Mouse (Mus musculus) spleen, adult 12 weeks (tissue): ENCODE results near the gene Hecw1.
"Not testable (repeated sequence)": the region's sequence is repeated elsewhere in the genome, so short reads cannot be mapped to it uniquely, and the experiment has no call there.

Experiments
- DNase-seq: peaks from one replicate; pipeline ENCODE4 v3.0.0; 2022; ENCODE audit warnings: low spot score

Gene Hecw1

DNA sequence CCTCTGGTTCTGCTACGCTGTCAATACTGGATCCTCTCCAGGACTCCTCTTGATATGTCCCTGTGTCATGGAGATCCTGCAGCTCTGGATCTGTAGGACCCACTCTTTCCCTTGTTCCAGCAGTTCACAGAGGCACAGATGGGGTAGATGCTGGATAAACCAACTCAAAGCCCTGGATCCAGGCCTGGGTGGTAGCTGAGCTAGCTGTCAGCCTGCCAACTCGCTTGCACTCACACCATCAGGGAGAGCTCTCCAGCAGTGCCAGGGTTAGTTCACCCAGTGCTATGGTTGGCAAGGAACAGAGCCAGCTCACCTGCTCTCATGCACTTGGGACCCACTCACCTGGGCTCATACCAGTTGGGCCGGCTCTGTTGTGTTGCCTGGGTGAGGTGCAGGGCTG, 157.5 kb downstream of the Hecw1 start:
- DNase-seq = no peak

DNA sequence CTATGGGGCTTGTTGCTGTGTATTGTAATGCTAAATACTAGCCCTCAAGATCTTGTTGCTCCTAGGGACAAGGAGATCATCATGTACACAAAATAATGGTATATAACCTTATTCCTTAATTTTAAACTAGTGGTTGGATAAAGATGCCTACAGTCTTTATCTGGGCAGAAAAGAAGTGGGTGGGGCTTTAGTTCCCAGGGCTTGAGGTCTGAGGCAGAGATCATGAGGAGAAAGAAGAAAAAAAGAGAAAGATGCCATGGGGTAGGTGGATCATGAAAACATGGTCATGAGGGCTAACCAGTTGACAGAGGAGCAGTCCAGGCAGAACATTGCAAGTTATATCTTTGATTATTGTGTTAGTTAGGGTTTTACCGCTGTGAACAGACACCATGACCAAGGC, 195.8 kb downstream of the Hecw1 start:
- DNase-seq = no peak

DNA sequence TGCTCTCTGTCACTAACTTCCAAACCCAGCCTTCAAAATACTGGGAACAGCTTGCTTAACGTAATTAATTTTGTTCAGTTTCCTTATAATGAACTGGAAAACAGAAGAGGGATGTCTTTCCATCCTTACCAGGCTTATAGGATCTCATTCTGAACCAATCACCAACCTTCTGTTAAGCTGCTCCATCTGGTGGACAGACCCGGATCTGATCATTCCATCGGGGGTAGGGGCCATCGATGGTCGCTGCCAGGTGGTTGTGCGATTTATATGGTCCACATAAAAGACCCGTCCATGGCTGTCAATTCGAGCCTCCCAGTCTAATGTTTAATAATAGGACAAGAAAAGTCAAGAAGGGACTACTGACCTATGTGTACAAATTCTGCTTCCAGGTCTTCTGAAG, 216.4 kb downstream of the Hecw1 start:
- no peak for DNase-seq

DNA sequence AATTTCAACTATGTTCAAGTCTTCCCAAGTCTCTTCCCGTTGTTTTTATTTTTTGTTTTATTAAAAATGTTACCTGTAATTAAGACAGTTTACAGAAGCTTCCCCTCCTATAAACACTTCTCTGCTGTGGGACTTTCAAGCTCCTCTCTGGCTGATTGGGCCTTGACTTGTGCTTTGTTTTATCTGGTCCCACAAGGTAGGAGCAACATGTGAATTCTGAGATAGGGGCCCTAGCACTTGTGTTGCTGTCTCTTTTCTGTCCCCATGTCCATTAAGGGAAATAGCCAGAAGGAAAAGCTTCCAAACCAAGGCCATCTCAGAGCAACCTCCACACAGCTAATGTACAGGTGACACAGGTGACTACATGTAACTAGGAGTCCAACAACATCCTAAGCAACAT, 218.9 kb downstream of the Hecw1 start:
- no peak for DNase-seq

DNA sequence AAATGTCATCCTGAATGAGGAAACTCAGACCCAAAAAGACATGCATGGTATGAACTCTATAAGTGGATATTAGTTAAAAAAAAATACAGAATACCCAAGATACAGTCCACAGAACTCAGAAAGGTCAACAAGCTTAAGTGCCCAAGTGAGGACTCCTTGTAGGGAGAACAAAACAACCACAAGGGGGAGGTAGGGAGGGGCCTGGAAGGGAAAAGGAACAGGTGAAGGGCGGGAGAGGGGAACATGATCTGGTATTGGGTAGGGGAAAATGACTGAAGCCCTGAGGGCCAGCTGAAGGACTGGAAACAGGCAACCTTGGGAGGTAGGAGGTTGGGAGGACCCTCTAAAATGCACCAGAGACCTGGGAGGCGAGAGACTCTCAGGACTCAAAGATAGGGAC, 220.1 kb downstream of the Hecw1 start:
- no peak for DNase-seq

DNA sequence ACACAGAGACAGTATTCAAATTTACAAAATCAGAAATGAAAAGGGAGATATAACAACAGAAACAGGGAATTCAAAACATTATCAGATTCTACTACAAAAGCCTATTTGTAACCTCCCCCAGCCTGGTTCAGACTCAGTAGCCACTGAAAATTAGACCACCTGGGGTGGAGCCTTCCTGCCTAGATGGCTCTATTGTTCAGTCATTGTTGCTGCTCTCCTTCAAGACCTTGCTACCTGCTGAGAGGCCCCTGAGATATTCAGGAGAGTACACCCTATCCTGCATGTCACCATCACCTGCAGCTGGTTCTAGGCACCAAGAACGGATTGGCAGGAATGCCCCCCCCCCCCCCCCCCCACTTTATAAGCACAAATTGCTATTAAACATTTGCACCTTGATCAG, 233.0 kb downstream of the Hecw1 start:
- no peak for DNase-seq

DNA sequence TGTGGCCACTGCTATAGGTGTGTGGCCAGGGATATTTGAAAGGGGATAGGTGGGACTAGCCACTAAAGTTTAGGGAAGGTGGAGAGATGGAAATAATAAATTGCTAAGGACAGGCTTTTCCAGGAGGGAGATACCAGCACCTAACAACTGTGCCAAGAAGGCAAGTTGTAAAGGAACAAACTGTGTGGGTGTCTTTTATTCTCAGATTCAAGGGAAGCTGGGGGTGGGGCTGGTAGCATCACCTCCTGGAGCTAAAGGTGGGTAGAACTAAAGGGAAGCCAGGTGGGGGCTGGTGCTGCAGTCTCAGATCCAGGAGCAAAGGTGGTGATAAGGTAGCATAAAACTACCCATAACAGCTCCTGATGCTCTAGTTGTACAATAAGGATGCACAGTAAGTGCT, 251.6 kb downstream of the Hecw1 start:
- no peak for DNase-seq

DNA sequence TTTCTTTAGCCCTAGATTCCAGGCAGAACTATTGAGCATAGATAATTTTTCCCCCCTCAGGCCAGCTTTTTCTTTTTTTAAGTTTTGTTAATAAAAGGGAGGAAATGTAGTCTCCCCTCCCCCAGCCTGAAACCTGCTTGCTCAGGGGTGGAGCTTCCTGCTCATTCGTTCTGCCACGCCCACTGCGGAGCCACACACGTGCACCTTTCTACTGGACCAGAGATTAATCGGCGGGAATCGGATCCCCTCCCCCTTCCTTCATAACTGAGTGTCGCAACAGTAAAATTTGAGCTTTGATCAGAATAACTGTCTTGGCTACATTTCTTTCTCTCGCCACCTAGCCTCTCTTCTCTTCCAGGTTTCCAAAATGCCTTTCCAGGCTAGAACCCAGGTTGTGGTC, 262.1 kb downstream of the Hecw1 start:
- DNase-seq = not testable (repeated sequence)

DNA sequence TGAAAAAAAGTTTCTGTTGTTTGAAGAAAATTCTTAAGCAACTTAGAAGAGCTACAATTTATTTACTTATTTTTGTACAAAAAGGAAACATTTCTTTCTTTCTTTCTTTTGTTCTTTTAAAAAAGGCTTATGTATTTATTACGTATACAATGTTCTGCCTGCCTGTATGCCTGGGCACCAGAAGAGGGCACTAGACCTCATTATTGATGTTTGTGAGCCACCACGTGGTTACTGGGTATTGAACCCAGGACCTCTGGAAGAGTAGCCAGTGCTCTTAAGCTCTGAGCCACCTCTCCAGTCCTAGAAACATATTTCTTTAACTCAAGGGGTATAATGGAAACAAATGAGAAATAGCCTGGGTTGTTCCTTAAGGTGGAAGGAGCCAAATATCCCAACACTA, 277.1 kb downstream of the Hecw1 start:
- no peak for DNase-seq

DNA sequence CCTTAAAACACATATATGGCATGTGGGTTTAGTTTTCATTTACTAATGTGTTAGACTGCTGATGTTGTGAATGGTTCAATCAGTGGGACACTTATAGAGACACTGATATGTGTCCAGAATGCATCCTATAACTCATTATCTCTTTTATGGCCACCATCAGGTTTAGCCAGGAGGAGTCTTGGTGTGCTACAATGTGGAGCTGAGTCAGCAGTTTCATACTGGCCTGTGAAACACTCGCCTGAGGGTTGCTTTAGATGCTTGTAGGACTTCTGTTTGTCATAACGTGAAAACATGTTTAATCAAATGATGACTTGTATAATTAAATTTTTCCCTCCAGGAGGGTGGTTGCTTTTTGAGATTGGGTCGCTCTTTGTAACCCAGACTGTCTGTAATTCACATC, 343.4 kb downstream of the Hecw1 start:
- no peak for DNase-seq

DNA sequence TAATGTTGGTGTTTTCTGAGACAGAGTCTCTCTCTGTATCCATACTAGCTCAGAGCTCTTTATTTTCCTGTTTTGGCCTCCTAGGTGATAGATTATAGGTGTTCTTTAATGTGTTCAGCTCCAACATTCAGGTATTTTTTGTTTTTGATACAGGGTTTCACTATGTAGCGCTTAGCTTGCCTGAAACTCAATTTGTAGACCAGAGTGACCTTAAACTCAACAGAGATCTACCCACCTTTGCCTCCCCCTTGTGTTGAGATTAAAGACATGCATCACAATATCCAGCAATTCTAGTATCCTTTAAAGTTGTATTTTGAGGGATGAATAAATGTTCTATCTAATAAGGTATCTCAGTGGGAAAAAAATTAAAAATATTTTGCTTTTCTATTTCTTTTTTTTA, 345.0 kb downstream of the Hecw1 start:
- no peak for DNase-seq
